Mouse (Mus musculus) hindbrain, embryonic 14.5 days (tissue): Measurements from ENCODE around the gene Rin3. TPM values are rescaled to one million over a fixed set of nuclear protein-coding genes. Genes with fewer than 3 reads are reported as not detected.

Source experiments
- ATAC-seq: fragments of 200-750 bp; cut with Nextera tagmentation; 2 replicates; pipeline ENCODE4 v1.8.0; 2017; ENCODE audit warnings: moderate number of reproducible peaks, mild to moderate bottlenecking, moderate TSS enrichment, moderate library complexity; ENCODE audit not compliant: low FRiP score
- DNase-seq: peaks from one replicate; pipeline ENCODE4 v3.0.0-alpha.2; 2015; ENCODE audit warnings: low spot score
- H3K27ac ChIP-seq: fragments of 300-500 bp; sonication (generic); 2 replicates; pipeline ENCODE4 v1.5.1; 2014; ENCODE audit warnings: mild to moderate bottlenecking, moderate library complexity
- H3K27me3 ChIP-seq: fragments of 300-500 bp; sonication (generic); 2 replicates; pipeline ENCODE4 v1.6.1; 2014; ENCODE audit warnings: mild to moderate bottlenecking, low read length, mixed read lengths; ENCODE audit not compliant: control insufficient read depth, insufficient read depth
- H3K36me3 ChIP-seq: fragments of 300-500 bp; sonication (generic); replicated peaks from 2 replicates; pipeline ENCODE4 v1.6.1; 2014; ENCODE audit not compliant: control insufficient read depth, insufficient read depth
- H3K4me1 ChIP-seq: fragments of 300-500 bp; sonication (generic); replicated peaks from 2 replicates; pipeline ENCODE4 v1.6.1; 2014; ENCODE audit warnings: antibody characterized with exemption, low read length, mixed read lengths; ENCODE audit not compliant: control insufficient read depth, insufficient read depth
- H3K4me2 ChIP-seq: fragments of 300-500 bp; sonication (generic); replicated peaks from 2 replicates; pipeline ENCODE4 v1.6.1; 2014; ENCODE audit warnings: mild to moderate bottlenecking, moderate library complexity
- H3K4me3 ChIP-seq: fragments of 300-500 bp; sonication (generic); replicated peaks from 2 replicates; pipeline ENCODE4 v1.5.1; 2014; ENCODE audit warnings: mild to moderate bottlenecking, low read length
- H3K9ac ChIP-seq: fragments of 300-500 bp; sonication (generic); 2 replicates; pipeline ENCODE4 v1.6.1; 2014
- H3K9me3 ChIP-seq: fragments of 300-500 bp; sonication (generic); 2 replicates; pipeline ENCODE4 v1.6.1; 2016; ENCODE audit warnings: low read length; ENCODE audit not compliant: control insufficient read depth
- WGBS: fragments of 180-500 bp; shearing (Covaris S2); extraction: QIAGEN DNeasy Blood & Tissue Kit; methylation state at CpG from one replicate; pipeline ENCODE4 v1.1.7; 2014; 5-methylcytosine and 5-hydroxymethylcytosine counted together
- polyA plus RNA-seq: library from polyadenylated mRNA; unstranded; fragments of >200 nt; fragmentation: Nextera tagmentation; extraction: Ambion mirVana; gene quantifications from 2 replicates; pipeline ENCODE4 v1.2.1, GENCODE M21; 2014

Rin3 gene
- polyA plus RNA-seq, 1 experiment from 2014 or later: 2.7 TPM

DNA sequence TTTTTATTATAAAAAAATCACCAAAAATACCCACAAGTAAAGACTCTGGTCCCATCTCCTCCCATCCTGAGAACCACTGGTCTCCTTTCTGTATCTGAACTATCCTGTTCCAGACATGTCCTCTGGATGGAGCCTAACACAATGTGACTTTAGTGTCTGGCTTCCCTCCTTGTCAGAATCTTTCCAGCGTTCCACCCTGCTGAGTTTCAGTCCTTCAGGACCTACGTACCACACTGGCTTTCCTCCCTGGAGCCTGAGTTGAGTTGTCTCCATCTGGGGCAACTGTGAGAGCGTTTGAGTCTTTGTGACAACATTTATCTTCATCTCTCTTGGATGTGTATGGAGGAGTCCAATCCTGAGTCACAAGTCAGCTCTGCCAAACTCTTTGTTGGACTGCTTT lies 30.9 kb upstream of the Rin3 start:
- no peak overlapping the region for H3K27ac ChIP-seq
- no peaks in the 10 kb centered on the region; the same call in 1 of the 2 replicates for H3K4me1 ChIP-seq
- ATAC-seq (no peak), DNase-seq (no peak)
- WGBS: 62% methylated on average over 3 of the region's 3 CpGs
- H3K27me3 ChIP-seq: no peaks in the 10 kb centered on the region
- no peaks in the 10 kb centered on the region for H3K36me3 ChIP-seq
- H3K4me2 ChIP-seq: no peak overlapping the region
- no peaks in the 10 kb centered on the region for H3K9me3 ChIP-seq
- H3K9ac ChIP-seq: no peak overlapping the region
- no peak overlapping the region for H3K4me3 ChIP-seq

DNA sequence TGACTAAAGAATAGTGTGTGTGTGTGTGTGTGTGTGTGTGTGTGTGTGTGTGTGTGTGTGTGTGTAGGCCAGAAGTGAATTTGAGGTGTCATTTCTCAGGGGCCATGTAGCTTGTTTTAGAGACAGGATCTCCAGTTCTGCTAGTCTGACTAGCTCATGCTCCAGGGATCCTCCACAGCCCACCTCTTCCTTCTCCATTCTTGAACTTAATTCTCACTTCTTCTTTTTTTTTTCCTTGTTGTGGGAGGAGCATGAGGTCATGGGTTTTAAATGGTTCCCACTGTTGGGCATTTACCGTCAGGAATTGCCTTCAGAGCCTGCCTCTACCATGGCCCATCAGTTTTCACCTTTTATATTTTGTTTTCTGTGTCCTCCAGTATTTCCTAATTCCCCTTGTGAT lies 30.3 kb upstream of the Rin3 start:
- no peak overlapping the region for H3K4me2 ChIP-seq
- H3K36me3 ChIP-seq: no peaks in the 10 kb centered on the region
- H3K4me1 ChIP-seq: no peaks in the 10 kb centered on the region; the same call in 1 of the 2 replicates
- no peak overlapping the region for H3K27ac ChIP-seq
- DNase-seq (no peak), ATAC-seq (no peak)
- H3K9me3 ChIP-seq: no peaks in the 10 kb centered on the region
- WGBS: 71% methylated on average over 1 of the region's 1 CpGs
- no peaks in the 10 kb centered on the region for H3K27me3 ChIP-seq
- H3K4me3 ChIP-seq: no peak overlapping the region
- H3K9ac ChIP-seq: no peak overlapping the region

DNA sequence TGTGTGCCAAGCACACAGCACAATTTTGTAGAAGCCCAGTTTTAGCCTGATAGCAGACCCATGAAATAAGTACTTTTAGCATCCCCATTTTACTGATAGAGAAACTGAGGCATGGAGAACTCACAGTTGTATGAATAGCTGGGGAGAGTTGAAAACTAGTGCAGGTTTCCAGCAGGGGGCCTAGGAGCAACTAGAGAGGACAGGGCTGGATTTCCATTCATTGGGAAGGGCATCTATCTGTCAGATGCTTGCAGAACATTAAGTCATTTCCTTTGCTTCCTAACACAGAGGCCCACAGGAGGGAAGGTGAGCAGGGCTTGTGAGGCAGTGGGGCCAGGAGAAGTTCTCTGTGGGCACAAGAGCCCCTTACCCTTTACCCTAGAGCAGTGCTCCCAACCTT lies 27.8 kb upstream of the Rin3 start:
- ATAC-seq (no peak), DNase-seq (no peak)
- Histone ChIP-seq H3K9ac (no peak overlapping the region), H3K36me3 (no peaks in the 10 kb centered on the region), H3K4me3 (no peak overlapping the region), H3K4me2 (no peak overlapping the region), H3K9me3 (no peaks in the 10 kb centered on the region), H3K27ac (no peak overlapping the region), H3K4me1 (no peaks in the 10 kb centered on the region; the same call in 1 of the 2 replicates), H3K27me3 (no peaks in the 10 kb centered on the region)

DNA sequence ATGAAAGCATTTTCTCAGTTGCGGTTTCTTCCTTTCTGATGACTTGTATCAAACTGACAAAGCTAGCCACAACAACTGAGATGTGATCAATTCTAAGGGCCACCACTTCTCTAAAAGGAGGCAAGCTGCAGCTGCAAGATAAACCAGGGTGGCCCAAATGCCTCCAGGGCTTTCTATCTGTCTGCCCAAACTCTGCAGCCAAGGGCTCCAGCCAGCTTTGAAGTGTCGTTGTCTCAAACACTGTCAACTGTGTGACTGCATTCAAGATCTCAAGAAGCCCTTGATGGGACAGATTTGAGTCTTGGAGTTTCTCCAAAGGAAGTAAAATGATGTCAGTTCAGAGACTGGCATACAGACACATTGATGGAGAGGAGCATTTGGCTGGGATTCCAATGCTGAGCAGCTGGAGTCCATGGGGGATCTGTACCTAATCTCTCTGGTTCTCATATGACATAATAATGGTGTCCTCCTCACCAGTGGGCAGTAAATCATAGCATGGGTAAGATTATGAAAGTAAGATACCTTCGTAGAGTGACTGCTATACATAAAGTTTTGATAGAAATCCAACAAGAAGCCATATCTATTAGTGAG lies 24.2 kb upstream of the Rin3 start:
- ATAC-seq: no peak
- H3K9me3 ChIP-seq: no peaks in the 10 kb centered on the region
- no peak overlapping the region for H3K4me2 ChIP-seq

DNA sequence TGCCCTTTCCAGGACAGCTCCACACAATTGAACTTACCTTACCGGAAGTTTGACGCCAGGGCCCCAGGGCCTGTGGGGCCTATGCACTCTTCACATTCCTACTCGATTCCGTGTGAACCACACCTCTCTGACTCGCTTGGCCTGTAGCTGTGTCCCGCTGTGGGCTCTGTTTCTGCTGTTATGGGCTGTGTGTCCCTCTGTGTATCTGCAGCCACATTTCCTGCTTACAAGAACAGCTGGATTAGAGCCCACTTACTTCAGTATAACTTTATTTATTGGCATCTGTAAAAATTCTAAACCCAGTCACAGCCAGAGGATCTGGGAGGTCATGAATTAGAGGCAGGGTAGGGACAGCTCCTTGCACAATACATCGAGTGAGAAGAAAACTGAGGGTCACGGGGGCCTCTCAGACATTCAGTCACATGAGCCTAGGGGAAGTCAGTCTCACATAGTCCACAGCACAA lies 20.9 kb upstream of the Rin3 start:
- no peak overlapping the region for H3K27ac ChIP-seq
- H3K36me3 ChIP-seq: no peaks in the 10 kb centered on the region
- DNase-seq (no peak), ATAC-seq (no peak)
- H3K9me3 ChIP-seq: no peaks in the 10 kb centered on the region
- no peaks in the 10 kb centered on the region for H3K4me1 ChIP-seq
- H3K9ac ChIP-seq: no peak overlapping the region
- H3K27me3 ChIP-seq: no peaks in the 10 kb centered on the region
- no peak overlapping the region for H3K4me2 ChIP-seq
- H3K4me3 ChIP-seq: no peak overlapping the region
- WGBS: 71% methylated on average over 8 of the region's 8 CpGs

More for the DNA sequence above, 24.2 kb upstream of the Rin3 start:
- H3K27ac ChIP-seq: no peak overlapping the region
- no peaks in the 10 kb centered on the region for H3K36me3 ChIP-seq
- no peaks in the 10 kb centered on the region for H3K4me1 ChIP-seq
- no peak for DNase-seq
- no peaks in the 10 kb centered on the region for H3K27me3 ChIP-seq
- no peak overlapping the region for H3K4me3 ChIP-seq
- 88% methylated on average over 3 of the region's 3 CpGs for WGBS
- H3K9ac ChIP-seq: no peak overlapping the region

DNA sequence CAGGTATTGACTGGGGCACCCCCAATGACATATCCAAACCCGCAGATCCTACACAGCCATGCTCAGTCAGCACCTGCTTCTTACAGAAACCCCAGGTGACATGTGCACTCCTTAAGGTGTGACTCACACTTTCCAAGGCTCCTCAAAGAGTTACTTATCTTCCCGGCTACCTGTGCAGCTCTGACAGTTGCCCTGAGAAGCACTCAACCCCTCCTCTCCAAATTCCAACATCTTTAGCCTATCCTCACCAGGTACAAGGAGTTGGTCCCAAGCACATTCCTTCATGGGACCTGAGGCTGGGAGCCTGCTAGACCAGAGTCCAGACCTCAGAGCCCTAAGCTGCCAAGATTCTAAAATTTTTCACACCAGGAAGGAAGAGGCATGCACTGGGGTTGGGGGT lies 20.0 kb upstream of the Rin3 start:
- ATAC-seq (no peak), DNase-seq (no peak)
- WGBS: 98% methylated on average over 2 of the region's 2 CpGs
- Histone ChIP-seq H3K9ac (no peak overlapping the region), H3K4me1 (no peaks in the 10 kb centered on the region), H3K27ac (no peak overlapping the region), H3K36me3 (no peaks in the 10 kb centered on the region), H3K9me3 (no peaks in the 10 kb centered on the region), H3K4me2 (no peak overlapping the region), H3K27me3 (no peaks in the 10 kb centered on the region), H3K4me3 (no peak overlapping the region)

DNA sequence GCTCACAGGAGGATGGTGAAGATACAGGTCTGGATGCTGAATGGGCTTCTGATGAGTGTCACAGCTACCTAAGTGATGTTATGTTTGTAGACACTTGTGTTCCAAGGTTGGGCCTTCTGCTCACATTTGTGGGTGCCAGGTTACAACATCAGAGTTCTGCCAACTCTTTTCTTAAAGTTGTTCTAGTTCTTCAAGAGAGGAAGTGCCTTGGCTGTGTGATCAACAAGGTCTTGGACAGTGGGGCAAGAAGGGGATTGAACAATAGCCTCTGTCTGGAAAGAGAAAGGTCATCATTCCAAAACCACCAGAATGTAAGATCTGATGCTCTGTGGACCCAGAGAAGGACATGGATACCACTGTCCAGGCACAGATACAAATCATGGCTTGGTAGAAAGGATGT lies 19.6 kb upstream of the Rin3 start:
- no peaks in the 10 kb centered on the region for H3K9me3 ChIP-seq
- no peak overlapping the region for H3K4me3 ChIP-seq

DNA sequence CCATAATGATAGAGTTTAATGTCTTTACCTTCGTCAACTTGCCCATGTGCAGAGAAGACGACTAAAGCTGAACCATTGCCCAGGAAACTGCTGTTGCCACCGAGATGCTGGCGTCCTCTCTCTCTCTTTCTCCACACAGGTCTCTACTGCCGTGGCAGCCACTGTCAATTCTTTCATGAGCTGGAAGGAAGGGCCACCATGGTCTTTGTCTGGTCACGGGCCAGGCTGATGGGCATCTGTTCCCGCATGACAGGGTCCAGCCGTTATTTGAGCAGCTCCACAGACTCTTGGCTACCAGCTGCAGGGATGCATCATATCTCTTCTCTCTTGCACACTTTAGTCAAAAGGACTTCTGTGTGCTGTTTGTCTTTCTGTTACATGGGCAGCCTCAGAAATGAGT lies 16.4 kb upstream of the Rin3 start:
- Histone ChIP-seq H3K9ac (no peak overlapping the region), H3K4me1 (no peaks in the 10 kb centered on the region), H3K4me2 (no peak overlapping the region), H3K9me3 (no peaks in the 10 kb centered on the region), H3K27ac (no peak overlapping the region), H3K4me3 (no peak overlapping the region), H3K36me3 (no peaks in the 10 kb centered on the region), H3K27me3 (no peaks in the 10 kb centered on the region)
- ATAC-seq (no peak), DNase-seq (no peak)
- WGBS: 87% methylated on average over 8 of the region's 8 CpGs

More for the DNA sequence above, 19.6 kb upstream of the Rin3 start:
- ATAC-seq (no peak), DNase-seq (no peak)
- Histone ChIP-seq H3K27me3 (no peaks in the 10 kb centered on the region), H3K4me2 (no peak overlapping the region), H3K4me1 (no peaks in the 10 kb centered on the region), H3K27ac (no peak overlapping the region), H3K36me3 (no peaks in the 10 kb centered on the region), H3K9ac (no peak overlapping the region)

DNA sequence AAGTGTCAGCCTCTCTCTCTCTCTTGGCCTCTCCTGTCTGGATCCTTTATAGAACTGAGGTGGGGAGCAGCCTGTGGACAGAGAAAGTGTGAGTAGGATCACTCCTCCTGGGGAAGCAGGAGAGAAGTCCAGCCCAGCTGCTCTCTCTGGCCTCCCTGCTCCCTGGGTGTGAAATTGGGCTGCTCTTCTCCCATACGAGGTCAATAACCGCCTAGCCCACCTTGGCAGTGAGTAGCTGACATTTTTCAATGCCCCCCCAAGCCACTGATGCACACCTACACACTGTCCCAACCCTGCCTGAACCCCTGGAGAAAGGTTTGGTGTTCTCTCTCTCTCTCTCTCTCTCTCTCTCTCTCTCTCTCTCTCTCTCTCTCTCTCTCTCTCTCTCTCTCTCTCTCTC lies 13.7 kb upstream of the Rin3 start:
- Histone ChIP-seq H3K27ac (no peak overlapping the region), H3K9me3 (no peaks in the 10 kb centered on the region), H3K4me1 (no peaks in the 10 kb centered on the region), H3K36me3 (no peaks in the 10 kb centered on the region), H3K4me3 (no peak overlapping the region), H3K4me2 (no peak overlapping the region), H3K9ac (no peak overlapping the region), H3K27me3 (no peaks in the 10 kb centered on the region)
- 35% methylated on average over 2 of the region's 2 CpGs for WGBS
- ATAC-seq (no peak), DNase-seq (no peak)

DNA sequence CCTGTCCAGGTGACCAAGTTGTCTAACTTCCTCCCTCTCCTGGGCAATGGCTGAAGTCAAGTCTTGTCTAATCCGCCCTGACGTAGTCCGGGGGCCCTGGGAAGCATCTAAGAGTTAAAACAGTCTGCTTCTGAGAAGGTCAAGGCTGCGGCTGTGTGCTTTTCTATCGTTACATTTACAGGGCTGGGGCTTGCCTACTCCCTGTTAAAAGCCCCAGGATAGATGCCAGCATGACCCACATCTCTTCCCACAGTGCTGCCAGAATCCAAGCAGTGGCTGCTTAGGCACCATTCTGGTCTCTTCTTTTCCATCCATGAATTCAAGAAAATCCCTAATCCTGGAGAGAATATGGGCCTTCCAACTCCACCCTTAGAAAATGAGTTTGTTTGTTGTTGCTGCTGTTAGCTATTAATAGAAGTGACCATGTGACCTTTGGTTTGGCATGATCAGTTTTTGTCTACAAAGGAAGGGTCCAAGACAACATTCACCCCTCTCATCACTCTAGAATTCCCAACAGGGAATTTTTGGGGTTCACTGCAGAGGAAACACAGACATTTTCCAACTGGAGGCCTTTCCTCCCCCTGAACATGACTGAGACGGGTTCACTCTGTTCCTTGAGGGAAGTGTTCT lies 12.0 kb upstream of the Rin3 start:
- Histone ChIP-seq H3K36me3 (no peaks in the 10 kb centered on the region), H3K4me1 (no peaks in the 10 kb centered on the region), H3K4me3 (no peak overlapping the region), H3K27me3 (no peaks in the 10 kb centered on the region), H3K9ac (no peak overlapping the region), H3K27ac (no peak overlapping the region), H3K4me2 (no peak overlapping the region), H3K9me3 (no peaks in the 10 kb centered on the region)
- DNase-seq (no peak), ATAC-seq (no peak)
- WGBS: 85% methylated on average over 6 of the region's 6 CpGs
